Mouse (Mus musculus) fibroblast of lung, adult 2 months (primary cell): ENCODE data around the gene Catip.
"Not testable (repeated sequence)": the region's sequence is repeated elsewhere in the genome, so short reads cannot be mapped to it uniquely, and the experiment has no call there.

Source experiments
- DNase-seq: peaks from one replicate; pipeline ENCODE4 v3.0.0-alpha.2; 2011; ENCODE audit warnings: low read depth

Gene Catip

DNA sequence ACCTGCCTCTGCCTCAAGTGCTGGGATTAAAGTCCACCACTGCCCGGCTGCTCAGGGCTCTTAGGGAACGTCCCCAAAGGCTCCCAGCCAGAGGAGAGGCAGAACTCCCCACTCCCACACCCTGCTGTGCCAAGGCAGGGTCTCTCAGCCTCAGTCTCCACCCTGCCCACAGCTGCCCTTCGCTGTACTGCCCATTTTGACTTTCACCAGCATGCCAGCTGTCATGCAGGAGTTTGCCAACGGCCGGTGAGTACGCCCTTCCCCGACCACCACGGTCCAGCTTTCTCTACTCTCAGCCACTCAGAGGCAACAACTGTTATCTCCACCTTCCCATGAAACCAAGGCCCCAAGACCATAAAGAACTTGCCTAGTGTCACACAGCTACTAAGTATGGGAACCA, 22.6 kb downstream of the Catip start:
- DNase-seq = no peak

DNA sequence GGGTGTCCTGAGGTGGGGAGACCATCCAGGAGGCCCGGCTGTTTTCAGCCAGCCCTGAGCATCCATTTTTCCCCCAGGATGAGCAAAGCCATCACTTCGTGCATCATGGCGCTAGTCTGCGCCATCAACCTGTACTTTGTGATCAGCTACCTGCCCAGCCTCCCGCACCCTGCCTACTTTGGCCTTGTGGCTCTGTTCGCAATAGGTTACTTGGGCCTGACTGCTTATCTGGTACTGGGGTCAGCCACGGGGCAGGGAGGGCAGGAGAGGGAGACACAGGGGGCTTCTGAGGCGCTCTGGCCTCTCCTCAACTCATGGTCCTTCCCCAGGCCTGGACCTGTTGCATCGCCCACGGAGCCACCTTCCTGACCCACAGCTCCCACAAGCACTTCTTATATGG, 23.2 kb downstream of the Catip start:
- no peak for DNase-seq

DNA sequence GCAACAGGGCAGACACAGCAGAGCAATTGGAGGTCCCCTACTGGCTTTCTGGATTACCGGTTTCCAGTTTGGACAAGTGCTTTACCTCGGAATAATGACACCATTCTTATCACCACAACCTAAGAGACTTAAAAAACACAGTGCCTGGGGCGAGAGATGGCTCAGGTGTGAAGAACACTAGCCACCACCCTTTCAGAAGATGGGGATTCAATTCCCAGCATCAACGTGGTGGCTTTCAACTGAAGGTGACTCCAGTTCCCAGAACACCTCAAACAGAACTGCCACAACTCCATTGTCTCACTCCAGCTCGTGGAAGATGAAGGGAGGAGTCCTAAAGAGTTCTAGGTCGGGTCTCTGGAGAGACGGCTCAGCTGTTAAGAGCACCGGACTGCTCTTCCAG, 23.6 kb downstream of the Catip start:
- no peak for DNase-seq

DNA sequence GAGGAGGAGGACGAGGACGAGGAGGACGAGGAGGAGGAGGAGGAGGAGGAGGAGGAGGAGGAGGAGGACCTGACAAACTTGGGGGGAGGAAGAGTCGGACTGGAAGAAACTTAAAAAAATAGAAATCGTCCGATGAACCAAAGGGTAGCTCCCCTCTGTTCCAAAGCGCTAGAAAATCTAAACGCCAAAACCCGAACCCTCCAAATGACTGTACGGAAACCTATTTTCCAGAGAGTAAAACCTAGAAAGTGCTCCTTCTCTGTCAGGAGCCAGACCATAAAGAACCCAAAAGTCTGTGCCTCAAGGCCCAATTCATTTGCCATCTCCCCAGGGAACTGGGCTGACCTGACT, 24.4 kb downstream of the Catip start:
- DNase-seq = no peak

DNA sequence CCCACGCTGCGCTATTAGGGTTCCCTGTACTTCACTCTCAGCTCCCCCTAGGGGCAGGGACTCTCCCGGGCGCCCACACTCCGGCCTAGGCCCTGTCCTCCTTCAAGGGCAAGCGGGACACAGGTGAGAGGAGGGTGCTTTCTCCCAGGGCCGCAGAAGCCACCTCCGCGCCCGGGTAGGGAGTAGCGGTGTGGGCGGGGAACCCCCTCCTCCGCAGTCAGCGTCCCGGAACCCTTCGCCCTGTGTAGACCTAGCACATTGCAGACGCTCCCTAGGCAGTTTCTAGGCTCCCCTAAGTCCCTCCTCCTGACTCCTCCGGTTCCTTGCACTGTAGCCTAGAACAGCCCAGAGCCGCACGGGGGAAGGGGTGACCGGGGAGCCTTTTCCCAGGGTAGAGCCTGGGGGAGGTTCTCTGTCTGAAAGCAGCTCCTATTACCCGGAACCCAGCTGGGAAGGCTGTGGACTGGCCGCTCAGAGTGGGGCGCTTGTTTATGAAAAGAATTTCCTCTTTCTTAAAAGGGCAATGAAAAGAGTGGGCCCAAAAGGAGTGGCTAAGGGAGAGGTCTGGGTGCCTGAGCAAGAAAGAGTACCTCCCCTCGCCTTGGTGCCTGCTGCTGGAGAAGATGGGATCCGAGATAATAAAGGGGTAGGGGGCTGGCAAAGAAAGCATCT, 24.9 kb downstream of the Catip start:
- peak; percentile 93 for DNase-seq

DNA sequence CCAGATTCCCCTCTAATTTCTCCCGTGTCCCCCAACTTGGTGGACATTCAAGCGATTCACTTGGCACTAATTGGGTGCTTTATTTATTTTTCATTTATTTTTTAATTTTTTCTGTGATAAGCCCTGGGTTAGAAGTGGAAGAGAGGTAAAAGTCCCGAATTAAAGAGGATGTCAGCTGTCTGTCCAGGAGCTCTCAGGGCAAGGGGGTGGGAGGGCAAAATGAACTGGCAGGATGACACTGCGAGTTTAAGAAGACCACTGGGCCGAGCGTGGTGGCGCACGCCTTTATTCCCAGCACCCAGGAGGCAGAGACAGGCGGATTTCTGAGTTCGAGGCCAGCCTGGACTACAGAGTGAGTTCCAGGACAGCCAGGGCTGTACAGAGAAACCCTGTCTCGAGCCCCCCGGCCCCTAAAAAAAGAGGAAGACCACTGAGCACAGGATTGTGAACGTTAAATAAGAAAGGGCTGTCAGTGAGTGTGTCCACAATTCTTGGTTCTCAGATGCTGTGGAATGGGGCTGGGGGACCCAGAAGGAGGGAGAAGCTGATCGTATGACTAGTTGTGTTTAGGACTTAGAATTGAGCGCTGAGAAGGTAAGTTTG, 25.6 kb downstream of the Catip start:
- DNase-seq = no peak

DNA sequence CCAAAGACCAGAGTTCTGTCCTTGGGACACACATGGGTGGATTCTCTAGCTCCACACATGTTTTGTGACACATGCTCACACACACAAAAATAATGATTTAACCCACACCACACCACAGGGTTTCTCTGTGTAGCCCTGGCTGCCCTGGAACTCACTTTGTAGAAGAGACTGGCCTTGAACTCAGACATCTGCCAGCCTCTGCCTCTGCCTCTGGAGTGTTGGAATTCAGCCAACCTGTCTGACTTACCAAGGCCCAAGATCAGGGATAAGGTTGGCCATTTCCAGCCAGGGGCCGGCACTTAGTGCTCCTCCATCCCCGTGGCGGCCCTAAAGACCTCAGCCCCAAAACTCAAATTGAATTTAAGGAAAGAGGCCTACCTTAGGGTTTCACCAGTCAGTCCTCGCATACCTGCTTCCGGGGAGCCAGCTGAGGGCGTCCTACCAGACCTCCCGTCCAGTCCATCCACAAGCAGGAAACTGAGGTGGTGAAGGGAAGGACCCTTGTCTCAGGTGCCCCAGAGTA, 26.6 kb downstream of the Catip start:
- no peak for DNase-seq

DNA sequence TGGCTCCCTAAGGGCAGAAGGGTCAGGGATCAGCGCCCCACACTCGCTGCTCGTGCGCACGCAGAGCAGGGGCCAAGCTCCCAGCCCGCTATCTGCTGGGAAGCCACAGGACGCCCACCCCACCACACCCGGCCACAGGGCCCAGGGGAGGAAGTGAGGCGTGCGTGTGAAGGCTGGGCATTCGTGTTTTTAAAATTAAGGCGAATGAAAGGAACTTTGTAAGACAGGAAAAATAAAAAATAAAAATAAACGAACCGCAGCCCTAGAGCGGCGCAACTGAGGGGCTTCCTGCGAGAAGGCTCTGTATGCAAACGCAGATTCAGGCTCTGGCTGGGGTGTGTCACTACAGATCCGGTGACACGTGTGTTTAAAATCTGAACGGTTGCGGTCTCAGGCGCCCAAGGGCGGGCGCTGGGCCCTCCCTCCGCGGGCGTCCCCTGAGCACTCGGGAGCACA, 28.0 kb downstream of the Catip start:
- DNase-seq = no peak

DNA sequence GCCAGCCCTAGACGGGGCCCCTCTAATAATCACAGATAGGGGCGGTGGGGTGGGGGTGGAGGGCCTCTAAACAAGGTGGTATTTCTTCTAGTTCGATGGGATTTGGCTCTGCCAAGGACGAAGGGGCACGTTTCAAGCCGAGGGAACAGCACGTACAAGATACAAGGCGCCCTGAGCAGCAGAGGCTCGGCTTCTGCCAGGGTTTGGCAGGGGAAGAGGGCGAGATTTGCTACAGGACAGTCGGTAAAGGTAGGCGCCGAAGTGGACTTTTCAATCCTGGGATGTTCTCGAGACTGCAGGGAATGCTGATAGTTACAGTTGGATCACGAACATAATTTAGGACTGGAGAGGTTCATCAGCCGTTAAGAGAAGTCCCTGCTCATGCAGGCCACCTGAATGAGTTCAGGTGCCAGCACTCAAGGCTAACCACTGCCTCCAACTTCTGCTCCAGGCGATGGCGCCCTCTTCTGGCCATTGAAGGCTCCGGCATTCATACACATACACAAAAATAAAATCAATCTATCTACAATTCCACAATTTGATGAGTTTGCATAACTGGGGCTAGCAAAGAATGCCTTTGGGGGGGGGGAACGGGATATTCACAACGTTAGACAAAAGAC, 28.5 kb downstream of the Catip start:
- DNase-seq = peak; percentile 46

DNA sequence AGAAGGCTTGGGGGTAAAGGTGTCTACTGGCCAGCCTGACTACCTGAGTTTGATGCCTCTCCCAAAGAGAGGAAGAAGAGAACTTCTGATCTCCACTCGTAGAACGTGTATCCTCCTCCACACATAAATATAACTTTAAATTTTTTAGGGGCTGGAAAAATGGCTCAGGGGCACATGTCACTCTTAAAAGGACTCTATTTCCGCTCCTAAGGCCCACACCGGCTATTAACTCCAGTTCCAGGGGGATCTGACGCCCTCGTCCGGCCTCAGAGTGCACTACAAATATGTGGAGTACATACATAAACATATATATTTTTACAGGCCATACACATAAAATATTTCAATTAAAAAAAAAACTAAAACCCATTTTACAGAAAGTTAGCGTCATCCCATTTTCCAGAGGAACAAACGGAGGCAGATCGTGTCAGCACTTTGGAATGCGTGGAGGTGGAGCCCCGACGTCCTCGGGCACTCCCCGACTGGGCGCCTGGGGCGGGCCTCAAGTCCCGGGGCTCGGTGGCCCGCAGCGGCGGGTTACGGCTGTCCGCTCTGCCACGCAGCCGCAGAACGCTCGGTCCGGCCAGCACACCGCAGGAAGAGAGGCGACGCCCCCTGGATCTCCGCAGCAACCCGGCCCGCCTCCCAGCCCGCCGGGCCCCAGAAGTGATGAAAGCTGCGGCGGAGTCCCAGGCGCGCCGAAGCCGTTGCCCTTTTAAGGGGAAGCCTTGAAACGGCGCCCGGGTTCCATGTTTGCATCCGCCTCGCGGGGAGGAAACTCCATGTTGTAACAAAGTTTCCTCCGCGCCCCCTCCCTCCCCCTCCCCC, 29.2 kb downstream of the Catip start, which contains the start of gene Ctdsp1:
Ctdsp1 (plus strand) TSS at position 586 of the 825 bp plus-strand sequence.
- DNase-seq = peak; percentile 86

DNA sequence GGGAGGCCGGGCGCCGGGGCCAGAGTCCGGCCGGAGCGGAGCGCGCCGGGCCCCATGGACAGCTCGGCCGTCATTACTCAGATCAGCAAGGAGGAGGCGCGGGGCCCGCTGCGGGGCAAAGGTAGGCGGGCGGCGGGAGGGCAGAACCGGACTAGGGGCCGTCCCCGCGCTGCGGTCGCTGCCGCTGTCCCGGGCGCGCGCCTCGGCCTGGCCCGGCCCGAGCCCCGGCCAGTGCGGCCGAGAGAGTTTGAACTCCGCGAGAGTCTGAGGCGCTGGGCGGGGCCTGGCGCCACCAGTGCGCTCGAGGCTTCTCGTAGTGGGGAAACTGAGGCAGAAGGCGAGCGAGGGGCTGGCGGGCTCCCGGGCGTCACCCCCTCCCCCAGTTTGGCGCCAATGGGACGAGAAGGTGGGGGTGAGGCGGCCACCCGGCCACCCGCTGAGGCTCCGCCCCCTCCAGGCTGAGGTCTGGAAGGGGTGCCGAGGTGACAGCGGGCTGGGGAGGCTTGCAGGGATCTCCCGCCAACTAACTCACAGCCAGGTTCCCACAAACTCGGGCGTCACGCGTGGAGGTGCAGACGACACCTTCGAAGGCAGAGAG, 30.0 kb downstream of the Catip start:
- no peak for DNase-seq

DNA sequence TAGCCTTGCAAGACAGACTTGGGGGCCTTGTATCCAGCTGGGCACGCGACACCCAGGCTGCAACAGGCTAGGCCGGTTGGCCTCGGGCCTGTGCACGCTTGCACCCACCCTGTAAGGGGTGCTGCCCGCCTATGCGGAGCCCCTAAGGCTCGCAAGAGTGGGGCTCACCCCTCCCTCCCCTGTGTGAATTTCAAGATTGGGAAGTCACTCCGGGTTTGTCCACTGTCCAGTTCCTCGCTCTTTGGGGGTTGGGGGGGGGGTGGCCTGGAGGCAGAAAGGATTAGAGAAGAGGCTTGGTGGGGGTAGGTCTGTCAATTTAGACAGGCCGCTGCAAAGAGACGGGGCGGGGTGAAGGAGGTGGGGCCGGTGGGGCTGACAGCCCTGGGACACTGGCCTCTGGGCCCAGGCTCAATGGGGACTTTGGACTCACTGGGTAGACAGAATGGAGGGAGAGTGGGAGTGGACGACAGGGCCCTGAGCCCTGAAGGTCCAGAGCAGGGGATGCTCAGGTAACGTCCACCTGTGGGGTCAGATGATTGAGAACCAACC, 30.6 kb downstream of the Catip start:
- no peak for DNase-seq

DNA sequence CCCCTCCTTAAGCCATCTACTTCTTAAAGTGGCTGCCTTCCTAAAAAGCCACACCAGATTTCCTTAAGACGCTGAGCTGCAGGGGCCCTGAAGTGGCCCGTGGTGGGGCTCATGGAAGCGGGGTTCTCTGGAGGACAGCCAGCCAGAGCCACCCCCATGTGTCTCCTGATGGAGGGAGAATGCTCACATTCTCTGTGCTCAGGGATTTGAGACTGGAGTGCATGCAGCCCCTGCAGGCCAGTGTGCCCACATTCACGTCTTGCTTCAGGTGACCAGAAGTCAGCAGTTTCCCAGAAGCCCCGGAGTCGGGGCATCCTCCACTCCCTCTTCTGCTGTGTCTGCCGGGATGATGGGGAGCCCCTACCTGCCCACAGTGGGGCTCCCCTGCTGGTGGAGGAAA, 31.1 kb downstream of the Catip start:
- DNase-seq = no peak

DNA sequence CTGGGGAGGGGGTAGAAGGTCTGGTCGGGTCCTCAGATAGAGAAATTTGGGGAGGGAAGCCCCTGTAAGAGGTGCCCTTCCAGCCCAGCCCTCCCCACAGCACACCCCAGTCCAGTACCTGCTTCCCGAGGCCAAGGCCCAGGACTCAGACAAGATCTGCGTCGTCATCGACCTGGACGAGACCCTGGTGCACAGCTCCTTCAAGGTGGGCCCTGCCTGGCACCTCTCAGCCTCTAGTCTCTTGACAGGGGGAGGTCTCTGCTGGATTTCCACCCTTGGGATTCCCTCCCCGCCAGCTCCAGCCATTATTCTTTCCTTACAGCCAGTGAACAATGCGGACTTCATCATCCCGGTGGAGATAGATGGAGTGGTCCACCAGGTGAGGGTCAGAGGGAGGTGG, 31.8 kb downstream of the Catip start:
- no peak for DNase-seq

DNA sequence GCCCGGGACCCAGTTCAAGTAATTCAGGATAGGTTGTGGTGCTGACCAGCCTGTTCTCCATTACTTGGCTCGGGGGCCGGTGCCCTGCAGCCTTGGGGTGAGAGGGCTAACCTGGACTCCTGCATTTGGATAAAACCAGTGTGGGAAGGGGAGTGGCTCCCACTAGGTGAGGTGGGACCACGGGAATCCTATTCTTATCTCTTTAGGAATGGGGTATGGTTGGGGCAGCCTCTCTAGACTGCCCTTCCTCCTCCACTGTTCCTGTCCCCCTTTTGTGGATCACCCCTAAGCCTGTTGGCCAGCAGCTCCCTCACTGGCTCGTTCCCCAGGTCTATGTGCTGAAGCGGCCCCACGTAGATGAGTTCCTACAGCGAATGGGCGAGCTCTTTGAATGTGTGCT, 32.4 kb downstream of the Catip start:
- DNase-seq = no peak

DNA sequence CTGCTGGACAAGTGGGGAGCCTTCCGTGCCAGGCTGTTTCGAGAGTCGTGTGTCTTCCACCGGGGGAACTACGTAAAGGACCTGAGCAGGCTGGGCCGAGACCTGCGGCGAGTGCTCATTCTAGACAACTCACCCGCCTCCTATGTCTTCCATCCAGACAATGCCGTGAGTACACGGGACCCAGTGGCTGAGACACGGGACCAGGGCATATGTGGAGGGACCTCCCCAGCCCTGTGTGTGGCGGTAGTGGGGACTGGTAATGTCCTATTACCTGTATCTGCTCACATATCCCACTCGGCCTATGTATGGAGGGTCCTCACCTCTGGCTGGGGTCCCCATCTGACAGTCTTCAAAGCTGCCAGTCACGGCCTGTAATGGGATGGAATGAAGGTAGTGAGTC, 33.0 kb downstream of the Catip start:
- DNase-seq = no peak

DNA sequence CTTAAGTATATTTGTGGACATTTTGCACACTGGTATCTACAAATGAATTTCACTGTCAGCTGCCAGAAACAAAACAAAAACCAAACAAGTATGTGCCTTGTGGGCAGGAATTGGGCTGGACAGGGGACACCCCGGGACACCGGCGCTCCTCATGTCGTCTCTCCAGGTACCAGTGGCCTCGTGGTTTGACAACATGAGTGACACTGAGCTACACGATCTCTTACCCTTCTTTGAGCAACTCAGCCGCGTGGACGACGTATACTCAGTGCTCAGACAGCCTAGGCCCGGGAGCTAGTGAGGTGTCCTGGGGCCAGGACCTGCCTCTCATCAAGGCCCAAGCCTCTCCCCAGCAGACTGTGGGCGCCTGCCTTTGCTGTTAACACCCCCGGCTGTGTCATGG, 33.4 kb downstream of the Catip start:
- DNase-seq = no peak

DNA sequence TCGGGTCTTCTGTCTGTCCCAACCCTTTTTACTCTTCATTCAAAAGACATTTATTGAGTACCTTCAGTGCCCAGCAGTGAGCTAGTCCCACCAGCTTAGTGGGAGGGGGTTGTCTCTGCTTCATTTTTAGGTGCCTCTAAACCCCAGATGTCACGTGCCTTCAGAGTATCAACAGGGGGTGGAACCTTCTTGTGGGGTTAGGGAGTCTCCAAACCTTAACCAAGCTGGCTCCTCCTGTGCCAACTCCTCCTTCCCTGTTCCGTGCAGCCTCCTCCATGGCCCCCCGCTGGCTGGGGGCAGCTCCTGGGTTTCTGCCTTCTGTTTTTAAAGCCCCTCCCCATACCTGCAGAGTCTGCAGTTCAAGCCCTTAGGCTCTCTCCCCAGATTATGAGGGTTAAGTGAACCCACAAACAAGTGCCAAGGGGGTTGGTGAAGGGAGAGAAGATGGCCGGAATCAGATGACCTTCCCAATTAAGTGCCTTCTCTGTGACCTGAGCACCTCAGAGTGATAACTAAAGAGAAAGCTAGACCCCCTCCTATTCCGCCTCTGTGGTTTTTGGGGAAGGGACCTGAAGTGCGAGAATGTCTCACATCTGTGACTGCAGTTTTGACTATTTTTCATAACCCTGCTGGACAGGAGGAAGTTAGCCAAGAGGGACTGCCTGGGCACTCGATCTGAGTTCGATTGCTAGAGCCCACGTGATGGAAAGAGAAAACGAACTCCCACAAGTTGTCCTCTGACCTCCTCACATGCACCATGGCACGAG, 34.7 kb downstream of the Catip start:
- DNase-seq = not testable (repeated sequence)

DNA sequence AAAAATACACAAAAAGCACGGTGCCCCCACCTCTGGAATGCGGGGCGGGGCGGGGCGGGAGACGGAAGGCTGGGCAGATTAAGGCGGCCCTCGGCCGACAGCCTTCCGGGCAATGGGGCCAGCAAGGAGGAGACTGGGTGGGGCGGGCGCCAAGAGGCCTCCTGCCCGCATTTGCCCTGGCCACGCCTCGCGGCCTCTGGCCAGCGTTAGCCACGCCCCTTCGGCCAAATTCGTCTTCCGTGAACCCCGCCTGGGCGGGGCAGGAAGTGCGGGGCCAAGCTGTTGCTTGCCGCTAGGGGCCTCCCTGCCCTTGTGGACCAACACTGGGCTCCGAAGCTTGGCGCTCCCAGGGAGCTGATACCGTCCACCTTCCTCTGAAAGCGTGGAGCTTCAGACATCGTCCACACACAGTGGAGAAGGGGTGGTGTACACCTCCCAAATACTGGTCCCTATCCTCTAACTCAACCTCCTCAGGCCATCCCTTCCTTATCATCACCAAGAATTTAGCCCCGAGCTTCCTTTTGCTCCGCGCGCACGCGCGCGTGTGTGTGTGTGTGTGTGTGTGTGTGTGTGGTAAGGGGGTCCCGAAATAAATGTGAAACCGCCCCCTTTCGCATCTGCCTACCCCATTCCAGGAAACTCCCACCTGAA, 35.5 kb downstream of the Catip start:
- peak; percentile 96 for DNase-seq

DNA sequence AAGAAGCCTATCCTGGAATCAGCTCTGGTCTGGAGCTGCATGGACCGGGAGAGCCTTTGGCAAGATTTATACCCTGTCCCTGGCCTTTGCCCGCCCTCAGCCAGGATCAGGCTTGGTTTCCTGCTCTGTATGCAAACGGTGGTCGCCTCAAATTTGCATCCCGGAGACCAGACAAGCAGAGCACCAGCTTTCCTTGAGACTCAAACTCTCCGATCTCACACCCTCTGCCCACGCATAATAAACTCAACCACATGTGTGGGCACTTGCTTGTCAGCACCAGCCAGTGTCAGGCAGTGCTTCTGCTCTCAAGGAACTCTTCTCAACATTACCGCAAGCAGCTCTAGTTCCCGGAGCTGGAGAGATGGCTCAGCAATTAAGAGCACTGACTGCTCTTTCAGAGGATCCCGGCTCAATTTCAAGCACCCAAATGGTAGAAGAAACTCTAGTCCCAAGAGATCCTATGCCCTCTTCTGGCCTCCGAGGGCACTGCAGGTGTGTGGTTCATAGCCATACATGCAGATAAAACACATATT, 36.1 kb downstream of the Catip start:
- no peak for DNase-seq
